Mouse (Mus musculus) bone marrow, adult 2 months (tissue): Measurements from ENCODE around the gene Rexo1.

Experiments
- CTCF ChIP-seq: fragments of 200-500 bp; IDR thresholded peaks from 2 replicates; pipeline ENCODE4 v1.5.1; 2011; ENCODE audit warnings: low read length, control low read depth; ENCODE audit not compliant: control insufficient read depth, insufficient read depth
- POLR2A ChIP-seq: fragments of 200-500 bp; IDR thresholded peaks from 2 replicates; pipeline ENCODE4 v1.6.1; 2011; ENCODE audit warnings: low read depth, mild to moderate bottlenecking, control low read depth, low read length, borderline replicate concordance; ENCODE audit not compliant: control insufficient read depth

DNA sequence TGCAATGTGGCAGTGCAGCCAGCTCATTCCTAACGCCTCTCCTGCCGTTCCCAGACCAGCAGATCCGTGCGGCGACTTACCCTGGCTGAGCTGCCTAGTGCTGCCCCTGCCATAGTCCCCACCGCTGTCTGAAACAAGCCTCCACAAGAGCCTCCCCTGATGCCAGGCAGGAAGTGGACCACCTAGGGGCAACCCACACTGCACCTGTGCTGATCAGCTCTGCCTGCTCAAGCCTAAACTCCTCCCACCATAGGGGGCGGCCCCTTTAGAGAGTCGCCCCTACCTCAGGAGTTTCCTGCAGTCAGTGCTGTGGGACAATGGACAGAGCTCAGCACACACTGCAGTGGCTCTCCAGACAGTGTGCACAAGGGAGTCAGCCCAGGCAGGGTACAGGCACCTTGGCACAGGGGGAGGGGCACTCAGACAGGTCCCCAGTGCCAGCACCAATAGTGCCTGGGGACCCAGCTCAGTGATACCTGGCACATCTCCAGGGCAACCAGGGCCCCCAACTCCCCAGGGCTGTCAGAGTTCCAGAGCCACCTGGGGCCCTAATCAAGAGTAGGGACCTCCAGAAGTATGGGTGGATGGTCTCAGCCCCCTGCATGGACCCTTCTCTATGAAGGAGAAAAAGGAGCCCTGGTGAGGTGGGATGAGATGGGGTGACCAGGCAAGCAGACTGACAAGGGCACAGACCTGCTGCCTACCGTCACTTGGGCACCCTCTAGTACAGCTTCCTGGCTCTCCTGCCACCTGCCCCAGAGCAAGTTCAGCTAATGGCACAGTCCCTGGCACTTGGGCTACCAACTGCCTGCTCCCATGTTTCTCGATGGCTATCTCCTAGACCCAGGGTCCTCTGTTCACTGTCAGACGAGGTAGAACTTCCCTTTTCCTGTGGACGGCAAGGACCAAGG lies 23.5 kb upstream of the Rexo1 start:
- TF ChIP-seq POLR2A: no peak
- no peak for TF ChIP-seq CTCF
